Mouse (Mus musculus) C2C12 (cell line): Measurements from ENCODE around the gene Gm49711. TPM values are rescaled to one million over a fixed set of nuclear protein-coding genes. Genes with fewer than 3 reads are reported as not detected.

Source experiments
- H3K27me3 ChIP-seq: one replicate; pipeline ENCODE4 v1.6.1; 2011; ENCODE audit not compliant: control insufficient read depth, insufficient read depth, insufficient read length
- H3K36me3 ChIP-seq: one replicate; pipeline ENCODE4 v1.6.1; 2011; ENCODE audit not compliant: control insufficient read depth, insufficient read depth
- H3K4me3 ChIP-seq: one replicate; pipeline ENCODE4 v1.5.1; 2011; ENCODE audit warnings: mild to moderate bottlenecking, control low read depth; ENCODE audit not compliant: poor library complexity, insufficient read depth, severe bottlenecking
- H3K79me2 ChIP-seq: one replicate; pipeline ENCODE4 v1.6.1; 2011; ENCODE audit not compliant: control insufficient read depth, insufficient read depth
- H3K79me3 ChIP-seq: one replicate; pipeline ENCODE4 v1.6.1; 2011; ENCODE audit warnings: low read depth, control low read depth
- H3ac ChIP-seq: one replicate; pipeline ENCODE3; 2011; ENCODE audit warnings: low read depth; ENCODE audit not compliant: control insufficient read depth, insufficient read length
- CEBPB ChIP-seq: IDR thresholded peaks from one replicate; pipeline ENCODE4 v1.6.1; 2011; ENCODE audit warnings: low read depth, mild to moderate bottlenecking, control low read depth, moderate library complexity
- CTCF ChIP-seq: IDR thresholded peaks from one replicate; pipeline ENCODE4 v1.5.1; 2011; ENCODE audit not compliant: control insufficient read depth, insufficient read depth, insufficient read length
- FOSL1 ChIP-seq: IDR thresholded peaks from one replicate; pipeline ENCODE4 v1.8.0; 2011; ENCODE audit warnings: mild to moderate bottlenecking, low read length; ENCODE audit not compliant: poor library complexity, insufficient read depth, severe bottlenecking
- MAX ChIP-seq: IDR thresholded peaks from one replicate; pipeline ENCODE4 v1.6.1; 2011; ENCODE audit warnings: mild to moderate bottlenecking, control low read depth
- MYOD1 ChIP-seq: IDR thresholded peaks from one replicate; pipeline ENCODE4 v1.6.1; 2011; ENCODE audit warnings: low read depth; ENCODE audit not compliant: control insufficient read depth, insufficient read length
- MYOG ChIP-seq: IDR thresholded peaks from one replicate; pipeline ENCODE4 v1.6.1; 2011; ENCODE audit not compliant: control insufficient read depth, insufficient read length; ENCODE audit errors: extremely low read depth
- USF1 ChIP-seq: IDR thresholded peaks from one replicate; pipeline ENCODE4 v1.6.1; 2011; ENCODE audit warnings: low read depth, mild to moderate bottlenecking, control low read depth, moderate library complexity
- polyA plus RNA-seq: library from polyadenylated mRNA; unstranded; fragments of >200 nt; fragmentation: generic; extraction: Trizol; gene quantifications from one replicate; pipeline ENCODE4 v1.2.1, GENCODE M21; 2012; ENCODE audit warnings: missing spikeins

Gene Gm49711
- polyA plus RNA-seq, 1 experiment: 0.09 TPM

GRCm38 (mm10) chr16:92179306-92179705, 121.2 kb downstream of the Gm49711 start:
- no peaks in the 10 kb centered on the region for H3K27me3 ChIP-seq
- H3K79me2 ChIP-seq: no peaks in the 10 kb centered on the region
- H3K36me3 ChIP-seq: no peaks in the 10 kb centered on the region
- TF ChIP-seq USF1: no peak
- TF ChIP-seq MAX: no peak
- no peak for TF ChIP-seq CEBPB
- TF ChIP-seq FOSL1: no peak
- no peak for TF ChIP-seq CTCF
- no peak for TF ChIP-seq MYOG
- no peak for TF ChIP-seq MYOD1
- no peak overlapping the region for H3ac ChIP-seq
- no peak overlapping the region for H3K4me3 ChIP-seq
- H3K79me3 ChIP-seq: no peaks in the 10 kb centered on the region

GRCm38 (mm10) chr16:92183477-92183876, 125.4 kb downstream of the Gm49711 start:
- no peaks in the 10 kb centered on the region for H3K79me2 ChIP-seq
- no peak for TF ChIP-seq USF1
- no peak for TF ChIP-seq CTCF
- no peak for TF ChIP-seq MYOG
- TF ChIP-seq MYOD1: no peak
- no peak for TF ChIP-seq MAX
- TF ChIP-seq FOSL1: no peak
- no peaks in the 10 kb centered on the region for H3K27me3 ChIP-seq

GRCm38 (mm10) chr16:92190603-92191002, 132.5 kb downstream of the Gm49711 start:
- Histone ChIP-seq H3K79me3 (no peaks in the 10 kb centered on the region), H3K36me3 (no peaks in the 10 kb centered on the region), H3K27me3 (no peaks in the 10 kb centered on the region), H3K4me3 (no peak overlapping the region), H3K79me2 (no peaks in the 10 kb centered on the region), H3ac (no peak overlapping the region)
- TF ChIP-seq MYOG (no peak), FOSL1 (no peak)

More at GRCm38 (mm10) chr16:92183477-92183876, 125.4 kb downstream of the Gm49711 start:
- H3ac ChIP-seq: no peak overlapping the region
- H3K4me3 ChIP-seq: no peak overlapping the region
- no peaks in the 10 kb centered on the region for H3K36me3 ChIP-seq
- H3K79me3 ChIP-seq: no peaks in the 10 kb centered on the region

- Histone ChIP-seq H3ac (no peak overlapping the region), H3K4me3 (no peak overlapping the region), H3K79me3 (no peaks in the 10 kb centered on the region), H3K36me3 (no peaks in the 10 kb centered on the region), H3K27me3 (no peaks in the 10 kb centered on the region), H3K79me2 (no peaks in the 10 kb centered on the region)
- no peak for TF ChIP-seq CEBPB
These were observed 137.0 kb downstream of the Gm49711 start for GRCm38 (mm10) chr16:92195094-92195493.

- H3K79me2 ChIP-seq: no peaks in the 10 kb centered on the region
- H3K79me3 ChIP-seq: no peaks in the 10 kb centered on the region
- H3K4me3 ChIP-seq: no peak overlapping the region
- TF ChIP-seq CTCF: no peak
- no peak for TF ChIP-seq MYOD1
- no peak for TF ChIP-seq FOSL1
- no peak for TF ChIP-seq CEBPB
- TF ChIP-seq MYOG: no peak
- no peak for TF ChIP-seq USF1
- H3K36me3 ChIP-seq: no peaks in the 10 kb centered on the region
- no peak overlapping the region for H3ac ChIP-seq
- H3K27me3 ChIP-seq: no peaks in the 10 kb centered on the region
These were observed 138.7 kb downstream of the Gm49711 start for GRCm38 (mm10) chr16:92196741-92197331.

- H3K79me3 ChIP-seq: no peaks in the 10 kb centered on the region
- no peak for TF ChIP-seq MYOG
- H3K27me3 ChIP-seq: peaks cover 2% of the 10 kb centered on the region
- H3K4me3 ChIP-seq: no peak overlapping the region
- H3K36me3 ChIP-seq: no peaks in the 10 kb centered on the region
- no peaks in the 10 kb centered on the region for H3K79me2 ChIP-seq
- H3ac ChIP-seq: no peak overlapping the region
These were observed 142.5 kb downstream of the Gm49711 start for GRCm38 (mm10) chr16:92200615-92201014.

- TF ChIP-seq USF1: no peak
- no peaks in the 10 kb centered on the region for H3K79me3 ChIP-seq
- H3K36me3 ChIP-seq: no peaks in the 10 kb centered on the region
- H3ac ChIP-seq: no peak overlapping the region
- no peak overlapping the region for H3K4me3 ChIP-seq
- no peaks in the 10 kb centered on the region for H3K79me2 ChIP-seq
- H3K27me3 ChIP-seq: peaks cover 10% of the 10 kb centered on the region
These were observed 145.5 kb downstream of the Gm49711 start for GRCm38 (mm10) chr16:92203599-92203998.
